Mouse (Mus musculus) mature B cell (primary cell): Measurements from ENCODE around the gene Opn1sw.
"Not testable (repeated sequence)": the region's sequence is repeated elsewhere in the genome, so short reads cannot be mapped to it uniquely, and the experiment has no call there.

Experiments
- in situ Hi-C: fragments of 300-500 bp; cut with MboI; formaldehyde crosslinking; loops from 2 replicates; pipeline ENCODE4 v1.14.3; 2019

Gene Opn1sw

GRCm38 (mm10) chr6:29347189-29347588 lies 41.1 kb downstream of the Opn1sw start:
- in situ Hi-C loops = no loop called here

DNA sequence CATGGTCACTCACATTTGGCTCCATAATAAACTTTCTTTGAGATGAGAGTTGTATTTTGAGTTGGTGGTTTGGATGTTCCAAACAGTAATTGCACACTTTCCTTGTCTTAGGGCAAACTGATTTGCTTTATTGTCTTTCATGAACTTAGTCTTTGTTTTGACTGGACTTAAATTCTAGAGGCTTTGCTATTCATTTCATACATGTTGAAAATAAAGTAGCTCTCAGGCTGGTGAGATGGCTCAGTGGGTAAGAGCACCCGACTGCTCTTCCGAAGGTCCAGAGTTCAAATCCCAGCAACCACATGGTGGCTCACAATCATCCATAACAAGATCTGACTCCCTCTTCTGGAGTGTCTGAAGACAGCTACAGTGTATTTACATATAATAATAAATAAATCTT lies 41.8 kb downstream of the Opn1sw start:
- in situ Hi-C loops = not testable (repeated sequence)

DNA sequence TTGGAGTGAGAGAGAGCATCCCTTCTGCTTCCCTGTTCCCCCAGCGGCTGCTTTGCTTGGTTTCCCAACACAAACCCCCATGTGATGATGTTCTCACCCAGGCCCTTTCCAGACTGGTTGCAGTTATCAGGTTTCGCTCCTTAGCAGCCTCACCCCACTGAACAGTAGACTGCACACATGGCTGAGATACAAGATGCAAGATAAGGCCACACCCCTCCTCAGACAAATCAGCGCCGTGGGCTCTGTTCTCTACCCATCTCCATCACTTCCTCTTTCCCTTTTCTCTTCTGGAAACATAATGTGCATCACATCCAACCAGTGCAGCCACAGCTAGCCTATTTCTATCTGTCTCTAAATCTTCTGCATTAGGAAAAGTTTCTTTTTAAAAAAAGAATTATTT lies 58.8 kb downstream of the Opn1sw start:
- in situ Hi-C loops = no loop called here

GRCm38 (mm10) chr6:29326961-29327360 lies 61.3 kb downstream of the Opn1sw start:
- in situ Hi-C loops = no loop called here
